8 mouse cellular contexts compared by ENCODE assay signal in genomic region chr7:62922246-62922645, GRCm38 (mm10).
A peak's percentile ranks its signal among the peaks of the same experiment; 100 is the strongest.
DNase-seq lines count a peak whose midpoint lies in the region; ATAC-seq lines count a peak whose summit lies in the region.

No protein-coding gene starts in this region.

- no peak overlapping the region for H3K9ac ChIP-seq in liver, embryonic 12.5 days

- no peak for ATAC-seq in liver, embryonic 12.5 days

- H3K4me2 ChIP-seq in liver, embryonic 12.5 days, result no peak overlapping the region

- intact Hi-C loops in gastrocnemius, postnatal 36 days (cut with DNase I), result loop anchor here (2.0 to 10.0 kb wide), 2 partner anchors 293 to 397 kb away; partner anchors contain the start of gene Chrna7

- H3K4me3 ChIP-seq in liver, embryonic 12.5 days, result no peak overlapping the region

- H3K4me1 ChIP-seq in liver, embryonic 12.5 days, result no peaks in the 10 kb centered on the region

- no peaks in the 10 kb centered on the region for H3K9me3 ChIP-seq in liver, embryonic 12.5 days (replicated peaks)

- peak; percentile 5 for DNase-seq in liver
- DNase-seq in adrenal gland, postnatal 25 days, result peak; percentile 6
- DNase-seq in embryo, embryonic 11 days, result peak; percentile 46
- DNase-seq in left cerebral cortex, adult 18-20 months (ENCODE audit: low spot score in 2 of 2), result peak; percentile 23 to 53
- peak; percentile 24 for DNase-seq in right cerebral cortex, postnatal 14 days
- DNase-seq in thymus, postnatal 0 days (ENCODE audit: low spot score), result no peak
- no peak for DNase-seq in gastrocnemius, postnatal 36 days

- no peak overlapping the region for H3K27ac ChIP-seq in liver, embryonic 12.5 days

- 7% methylated on average over 1 of the region's 1 CpGs for WGBS in liver, embryonic 12.5 days (ENCODE audit: insufficient replicate concordance)

- no peaks in the 10 kb centered on the region for H3K27me3 ChIP-seq in liver, embryonic 12.5 days (replicated peaks)

- H3K36me3 ChIP-seq in liver, embryonic 12.5 days, result no peaks in the 10 kb centered on the region

Comparison
In these comparisons a context has a peak if more than half of its experiments do, and no peak if none do; other contexts are left out.
1. DNase-seq: peak in liver (single experiment), adrenal gland, postnatal 25 days (single experiment), embryo, embryonic 11 days (single experiment), left cerebral cortex, adult 18-20 months (2 of 2) and right cerebral cortex, postnatal 14 days (single experiment); none in thymus, postnatal 0 days (single experiment) and gastrocnemius, postnatal 36 days (0 of 2).